Mouse (Mus musculus) frontal cortex, adult 2 months (tissue): Measurements from ENCODE around the gene Dag1. TPM values are rescaled to one million over a fixed set of nuclear protein-coding genes. Genes with fewer than 3 reads are reported as not detected.
"Not testable (repeated sequence)": the region's sequence is repeated elsewhere in the genome, so short reads cannot be mapped to it uniquely, and the experiment has no call there.

Experiments
- DNase-seq, 2 experiments: peaks; one replicate each; pipeline ENCODE4 v3.0.0; 2022; ENCODE audit warnings: low spot score in 1 of 2; ENCODE audit errors: extremely low spot score in 1 of 2
- polyA plus RNA-seq: library from polyadenylated mRNA; depleted of rRNA; stranded (reverse); fragments of >200 nt; gene quantifications from 2 replicates; pipeline ENCODE4 v1.2.3, GENCODE M21; 2012; rRNA removed

Dag1 gene
- 36.1 and 38.8 TPM in 2 replicates for polyA plus RNA-seq

DNA sequence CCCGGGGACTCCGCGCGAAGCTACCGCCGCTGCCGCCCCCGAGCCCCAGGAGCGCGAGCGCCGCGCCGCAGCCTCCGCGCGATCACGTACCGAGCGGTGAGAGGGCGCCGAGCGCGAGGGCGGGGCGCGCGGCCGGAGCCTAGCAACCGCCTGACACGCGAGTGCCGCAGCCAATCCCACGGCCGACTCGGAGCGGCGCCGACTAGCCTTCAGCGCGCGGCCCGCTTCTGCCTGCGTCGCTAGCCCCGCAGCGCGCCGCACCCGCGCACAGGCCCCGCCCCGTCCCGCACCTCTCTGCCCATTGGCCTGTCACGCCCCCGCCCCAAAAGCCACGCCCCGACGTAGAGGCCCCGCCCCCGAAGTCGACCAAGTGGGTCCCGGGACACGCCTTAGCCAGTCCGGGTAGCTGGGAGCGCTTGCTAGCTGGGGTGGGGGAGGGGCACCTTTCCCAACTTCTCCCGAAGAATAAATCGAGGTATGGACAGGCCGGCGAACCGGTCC lies at the start of gene Dag1:
Dag1 (minus strand) TSS at position 269 of the 501 bp plus-strand sequence.
- peak; percentile 96 to 98 for DNase-seq

DNA sequence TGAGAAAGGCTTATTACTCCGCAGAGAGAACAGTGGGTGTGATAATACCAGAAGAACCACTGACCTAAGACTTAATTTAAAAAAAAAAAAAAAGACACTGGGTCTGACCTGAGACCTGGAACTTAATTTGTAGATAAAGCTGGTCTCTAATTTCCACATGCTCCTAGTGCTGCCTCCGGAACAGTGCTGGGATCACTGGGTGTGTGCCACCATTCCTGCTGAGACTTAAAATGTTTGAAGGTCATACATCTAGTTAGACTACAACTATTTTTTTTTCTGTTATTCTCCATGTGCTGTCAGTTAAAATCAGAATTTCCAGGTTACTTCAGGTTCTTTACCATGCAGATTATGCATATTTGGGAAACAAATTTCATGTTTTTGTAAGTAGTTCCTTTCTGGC lies 44.4 kb upstream of the Dag1 start:
- no peak for DNase-seq

DNA sequence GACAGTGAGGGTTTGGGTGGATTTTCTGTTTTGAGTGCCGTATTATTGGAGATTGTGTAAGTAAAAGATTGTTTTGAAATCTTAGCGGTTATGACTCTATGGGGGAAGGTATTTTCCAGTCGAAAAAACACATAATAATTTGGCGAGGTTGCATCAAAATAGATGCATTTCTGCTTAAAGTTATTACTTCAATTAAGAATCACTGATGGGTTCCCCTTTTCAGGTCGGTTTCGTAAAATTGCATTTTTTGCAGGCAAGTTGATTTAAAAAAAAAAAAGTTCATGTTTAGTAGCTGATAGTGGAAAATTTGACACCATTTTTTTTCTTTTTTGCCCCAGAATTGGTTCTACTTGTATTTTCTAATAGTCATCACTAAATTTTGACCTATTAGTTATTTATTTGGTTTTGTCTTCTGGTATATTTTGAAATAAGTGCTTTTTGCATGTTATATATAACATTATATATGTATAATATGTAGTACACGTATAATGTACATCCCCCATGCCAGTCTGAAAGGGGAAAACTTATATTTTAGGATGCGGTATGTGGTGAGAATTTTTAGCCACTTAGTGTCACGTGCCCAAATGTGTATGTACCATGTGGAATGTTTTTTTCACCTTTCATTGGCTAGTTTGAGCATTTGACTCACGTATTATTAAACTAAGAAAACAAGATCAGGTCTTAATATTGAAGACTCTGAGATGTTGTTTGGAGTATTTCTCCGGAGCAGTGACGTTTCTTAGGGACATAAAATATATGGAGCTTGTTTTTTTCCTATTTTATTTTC lies 43.5 kb upstream of the Dag1 start:
- no peak for DNase-seq

DNA sequence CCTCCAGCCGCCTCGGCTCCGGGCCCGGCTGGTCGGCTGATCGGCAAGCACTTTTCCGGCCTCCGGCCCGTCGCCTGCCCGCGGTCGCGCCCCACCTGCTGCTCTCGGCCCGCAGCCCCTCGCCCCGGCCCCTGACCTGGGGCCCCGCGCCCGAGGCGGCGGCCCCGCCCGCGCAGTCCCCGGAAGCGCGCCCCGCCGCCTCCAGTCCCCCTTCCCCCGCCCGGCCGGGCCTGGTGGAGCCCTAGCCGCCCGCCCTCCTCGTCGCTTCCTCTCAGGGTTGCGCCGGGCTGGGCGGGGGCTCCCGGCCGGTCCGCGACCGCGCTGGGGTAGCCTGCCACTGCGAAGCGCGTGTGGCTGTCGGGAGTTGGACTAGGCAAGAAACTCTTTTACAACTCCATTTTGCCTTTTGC lies 42.8 kb upstream of the Dag1 start:
- DNase-seq, result peak in 1 of 2 experiments; percentile 46

DNA sequence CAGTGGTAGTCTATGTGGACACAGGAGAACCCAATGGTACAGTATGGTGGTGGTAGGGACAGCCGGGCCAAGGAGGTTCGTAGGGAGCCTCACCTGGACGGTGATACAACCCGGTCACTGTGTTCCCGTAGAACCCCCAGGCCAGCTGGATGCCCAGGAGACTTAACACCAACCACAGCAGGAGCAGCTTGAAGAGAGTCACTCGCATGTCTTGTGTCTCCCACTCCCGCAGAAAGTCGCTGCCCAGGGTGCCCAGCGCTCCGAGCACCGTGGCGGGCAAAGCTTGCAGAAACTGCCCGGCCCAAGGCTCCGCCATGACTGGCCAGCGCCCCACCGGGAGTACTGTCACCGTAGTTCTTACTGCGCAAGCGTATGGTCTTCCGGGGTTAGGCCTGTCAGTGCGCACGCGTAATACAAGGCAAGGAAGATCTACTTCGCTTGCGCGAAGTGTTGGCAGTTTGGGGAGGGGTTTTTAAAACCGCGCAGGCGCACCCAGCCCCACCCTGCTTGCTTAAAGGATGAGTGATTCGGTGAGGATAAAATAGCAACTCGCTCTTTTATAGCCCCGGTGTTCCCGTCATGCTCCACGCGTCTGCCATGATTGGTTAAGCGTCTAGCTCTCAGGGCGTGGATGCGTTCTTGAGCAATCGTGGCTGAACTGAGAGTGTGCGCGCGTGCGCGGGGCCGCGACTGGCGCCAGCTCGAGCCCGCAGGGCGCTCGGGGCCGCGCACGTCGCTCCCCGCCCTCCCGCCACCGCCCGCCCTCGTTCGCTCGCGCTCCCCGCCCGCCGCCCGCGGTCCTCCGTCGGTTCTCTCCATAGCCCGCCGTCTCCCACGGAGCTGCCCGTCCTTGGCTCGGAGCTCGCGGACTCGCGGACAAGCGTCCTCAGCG lies 42.1 kb upstream of the Dag1 start, which contains the start of the genes Rhoa and Tcta:
Rhoa (plus strand) TSS at position 501 of the 892 bp plus-strand sequence.
Tcta (minus strand) TSS at position 532 of the 892 bp plus-strand sequence.
- DNase-seq, result peak; percentile 100

DNA sequence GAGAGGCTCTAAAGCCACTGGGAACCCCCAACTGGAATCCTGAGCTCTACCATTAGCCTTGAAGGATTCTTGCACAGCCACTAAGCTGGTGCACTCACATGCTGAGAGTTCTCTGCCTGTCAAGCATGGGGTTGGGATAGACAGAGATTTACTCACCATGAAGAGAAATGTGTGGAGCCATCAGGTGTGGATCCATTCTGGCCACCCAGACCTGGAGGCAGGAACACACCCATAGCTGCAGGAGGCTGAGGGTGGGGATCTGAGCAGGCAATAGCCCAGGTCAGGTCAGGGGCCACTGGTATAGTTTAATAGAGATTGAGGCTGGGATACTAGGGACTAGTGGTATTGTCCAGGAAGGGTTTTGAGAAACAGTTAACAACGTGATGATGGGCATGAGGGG lies 41.4 kb upstream of the Dag1 start:
- no peak for DNase-seq

DNA sequence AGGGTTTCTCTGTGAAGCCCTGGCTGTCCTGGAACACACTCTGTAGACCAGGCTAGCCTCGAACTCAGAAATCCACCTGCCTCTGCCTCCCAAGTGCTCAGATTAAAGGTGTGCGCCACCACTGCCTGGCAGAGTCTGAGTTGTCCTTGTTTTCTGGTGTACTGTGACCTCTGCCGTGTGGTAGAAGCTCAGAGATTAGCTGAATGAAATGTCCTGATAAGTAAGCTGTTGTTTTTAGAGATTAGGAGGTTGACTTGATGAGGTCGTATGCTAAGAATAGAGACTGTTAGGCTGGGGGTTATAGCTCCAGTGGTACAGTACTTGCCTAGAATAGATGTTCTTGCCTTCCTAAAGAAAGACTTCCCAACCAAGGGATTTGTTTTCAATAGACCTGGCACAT lies 41.0 kb upstream of the Dag1 start:
- no peak for DNase-seq

DNA sequence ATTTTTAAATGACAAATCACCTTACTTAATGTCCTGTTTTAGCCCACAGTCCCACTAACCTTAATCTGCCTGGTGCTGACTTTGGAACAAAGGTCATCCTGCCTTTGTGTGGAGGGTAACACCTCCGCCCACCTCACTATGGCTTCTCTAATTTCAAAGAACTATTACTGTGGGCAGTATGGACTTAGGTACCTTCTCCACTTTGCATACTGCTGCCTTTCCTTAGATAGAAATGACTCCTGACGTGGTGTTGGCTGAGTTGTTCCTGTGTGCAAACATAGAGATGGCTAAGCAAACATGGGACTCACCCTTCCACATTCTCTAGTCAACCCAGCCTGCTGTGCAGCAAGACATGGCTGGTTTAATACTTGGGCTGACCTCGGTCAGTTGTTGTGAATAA lies 38.1 kb upstream of the Dag1 start:
- no peak for DNase-seq

DNA sequence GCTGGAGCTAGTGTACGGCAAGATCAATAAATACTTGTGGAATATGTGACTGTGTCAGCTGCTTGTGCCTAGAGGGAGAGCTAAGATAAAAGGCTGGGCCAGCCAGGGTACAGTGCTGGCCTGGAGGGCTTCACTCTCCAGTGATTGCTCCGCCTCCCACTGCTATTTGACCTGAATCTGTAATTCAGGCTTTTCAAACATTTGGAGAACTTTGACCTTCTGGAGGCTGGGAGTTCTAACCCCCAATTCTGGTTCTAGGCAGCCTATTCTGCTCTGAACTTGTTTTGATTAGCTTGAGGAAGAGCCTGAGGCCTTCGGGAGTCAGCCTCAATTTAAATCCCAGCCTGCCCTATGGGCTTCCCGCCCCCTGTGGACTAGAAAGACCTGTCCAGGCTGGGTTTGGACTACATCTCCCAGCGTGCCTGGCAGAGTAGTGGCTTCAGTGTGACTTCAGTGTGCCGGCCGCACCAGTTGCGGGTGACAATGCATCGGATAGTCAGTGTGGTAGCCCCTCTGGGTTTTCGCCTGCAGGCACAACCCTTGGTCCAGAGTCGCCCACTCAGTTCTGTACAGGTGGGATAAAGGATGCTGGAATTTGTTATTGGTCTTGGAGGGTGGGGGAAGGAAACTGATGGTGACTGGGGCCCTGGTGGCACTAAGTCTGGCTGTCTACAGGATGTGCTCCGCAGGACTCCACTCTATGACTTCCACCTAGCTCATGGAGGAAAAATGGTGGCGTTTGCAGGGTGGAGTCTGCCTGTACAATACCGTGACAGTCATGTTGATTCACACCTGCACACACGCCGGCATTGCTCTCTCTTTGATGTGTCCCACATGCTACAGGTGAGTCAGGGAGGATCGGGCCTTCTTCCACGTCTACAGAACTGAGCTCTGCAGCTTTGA lies 32.9 kb upstream of the Dag1 start, which contains the start of gene Amt:
Amt (plus strand) TSS at position 401 of the 903 bp plus-strand sequence.
- peak in 1 of 2 experiments; percentile 33 for DNase-seq

DNA sequence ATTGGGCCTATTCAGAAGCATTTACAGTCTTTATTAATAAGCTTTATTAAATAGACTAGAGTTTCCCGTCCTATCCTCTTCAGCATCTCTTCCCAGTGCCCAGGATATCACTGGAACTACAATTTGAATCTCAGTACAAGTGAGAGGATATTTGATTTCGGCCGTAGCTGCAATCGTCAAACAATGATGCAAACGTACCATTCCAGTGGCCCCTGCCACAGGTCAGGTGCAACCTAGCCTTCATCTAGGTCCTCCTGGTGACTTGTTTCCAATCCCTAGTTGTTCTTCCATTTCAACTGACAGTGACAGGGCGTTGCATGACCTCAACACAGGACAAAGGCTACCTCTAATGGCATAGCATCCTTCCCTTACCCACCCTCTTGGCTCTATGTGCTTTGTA lies 27.0 kb upstream of the Dag1 start:
- no peak for DNase-seq

DNA sequence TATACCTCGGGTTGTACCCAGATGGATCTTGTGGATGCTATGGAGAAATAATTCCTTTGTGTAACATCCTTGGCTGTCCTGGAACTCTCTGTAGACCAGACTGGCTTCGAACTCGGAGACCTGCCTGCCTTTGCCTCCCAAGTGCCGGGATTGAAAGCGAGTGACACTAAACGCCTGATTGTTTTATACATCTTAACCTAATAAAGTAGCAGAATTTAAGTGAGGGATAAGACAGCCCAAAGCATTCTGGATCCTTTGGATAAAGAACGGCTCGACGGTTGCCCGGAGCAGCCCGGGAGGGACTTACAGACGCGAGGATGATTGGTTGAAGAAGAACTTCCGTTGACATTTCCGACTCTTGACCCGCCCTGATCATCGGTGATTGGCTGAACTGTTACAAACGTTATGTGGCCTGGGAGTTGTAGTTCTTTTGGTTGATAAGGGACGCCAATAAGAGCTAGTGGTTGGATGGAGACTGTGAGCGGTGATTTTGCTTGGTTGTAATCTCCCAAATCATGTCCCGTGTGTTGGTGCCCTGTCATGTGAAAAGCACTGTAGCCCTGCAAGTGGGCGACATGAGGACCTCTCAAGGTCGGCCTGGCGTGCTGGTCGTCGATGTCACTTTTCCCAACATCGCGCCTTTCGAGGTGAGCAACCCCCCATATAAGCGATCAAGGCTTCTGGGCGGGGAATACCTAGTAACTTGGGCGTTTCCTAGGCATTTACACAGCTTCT lies 26.4 kb upstream of the Dag1 start, which contains the start of gene Nicn1:
Nicn1 (plus strand) TSS at position 414 of the 735 bp plus-strand sequence.
- DNase-seq, result peak; percentile 97 to 98

DNA sequence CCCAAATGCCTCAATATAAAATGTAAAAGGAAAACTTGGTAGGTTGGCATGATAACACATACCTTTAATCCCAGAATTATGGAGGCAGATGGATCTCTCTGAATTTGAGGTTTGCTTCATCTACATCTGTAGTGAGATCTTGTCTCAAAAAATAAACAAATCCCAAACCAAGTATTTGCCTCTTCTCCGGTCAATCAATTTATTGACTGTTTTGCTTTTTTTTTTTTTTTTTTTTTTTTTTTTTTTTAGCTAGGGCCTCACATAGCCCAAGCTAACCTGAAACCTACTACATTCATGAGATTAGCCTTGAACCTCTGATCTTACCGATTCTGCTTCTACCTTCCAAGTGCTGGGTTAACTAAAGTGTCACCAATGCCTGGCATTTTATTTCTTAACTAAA lies 25.6 kb upstream of the Dag1 start:
- DNase-seq, result no peak

DNA sequence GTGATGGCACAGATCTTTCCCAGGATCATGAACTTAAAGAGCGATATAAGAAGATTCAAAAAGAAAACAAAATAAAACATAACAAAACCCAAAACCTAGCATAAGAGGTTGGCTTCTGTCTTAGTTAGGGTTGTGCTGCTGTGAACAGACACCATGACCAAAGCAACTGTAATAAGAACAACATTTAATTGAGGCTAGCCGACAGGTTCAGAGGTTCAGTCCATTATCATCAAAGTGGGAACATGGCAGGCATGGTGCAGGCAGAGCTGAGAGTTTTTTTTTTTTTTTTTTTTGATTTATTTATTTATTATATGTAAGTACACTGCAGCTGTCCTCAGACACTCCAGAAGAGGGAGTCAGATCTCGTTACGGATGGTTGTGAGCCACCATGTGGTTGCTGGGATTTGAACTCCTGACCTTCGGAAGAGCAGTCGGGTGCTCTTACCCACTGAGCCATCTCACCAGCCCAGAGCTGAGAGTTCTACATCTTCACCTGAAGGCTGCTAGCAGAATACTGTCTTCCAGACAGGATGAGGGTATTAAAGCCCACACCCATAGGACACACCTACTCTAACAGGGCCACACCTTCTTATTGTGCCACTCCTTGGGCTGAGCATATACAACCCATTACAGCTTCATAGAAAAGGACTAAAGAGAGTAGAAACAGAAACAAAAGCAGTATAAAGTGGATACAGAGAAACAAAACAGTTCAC lies 23.9 kb upstream of the Dag1 start:
- DNase-seq, result not testable (repeated sequence)

DNA sequence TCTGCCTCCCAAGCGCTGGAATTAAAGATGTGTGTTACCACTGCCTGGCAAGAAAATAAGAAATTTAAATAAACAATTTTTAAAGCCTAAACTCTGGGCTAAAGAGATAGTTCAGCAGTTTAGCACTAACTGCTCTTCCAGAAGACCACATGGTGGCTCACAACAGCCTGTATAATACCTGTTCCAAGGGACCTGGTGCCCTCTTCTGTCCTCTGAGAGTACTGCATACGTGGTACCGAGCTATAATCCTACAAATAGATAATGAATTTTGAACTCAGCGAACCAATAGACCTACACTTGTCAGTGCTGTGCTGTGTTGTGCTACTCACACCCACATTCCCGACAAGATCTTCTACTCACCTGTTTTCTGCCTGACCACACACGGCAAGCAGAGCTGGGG lies 20.7 kb upstream of the Dag1 start:
- DNase-seq, result peak; percentile 47 to 85

DNA sequence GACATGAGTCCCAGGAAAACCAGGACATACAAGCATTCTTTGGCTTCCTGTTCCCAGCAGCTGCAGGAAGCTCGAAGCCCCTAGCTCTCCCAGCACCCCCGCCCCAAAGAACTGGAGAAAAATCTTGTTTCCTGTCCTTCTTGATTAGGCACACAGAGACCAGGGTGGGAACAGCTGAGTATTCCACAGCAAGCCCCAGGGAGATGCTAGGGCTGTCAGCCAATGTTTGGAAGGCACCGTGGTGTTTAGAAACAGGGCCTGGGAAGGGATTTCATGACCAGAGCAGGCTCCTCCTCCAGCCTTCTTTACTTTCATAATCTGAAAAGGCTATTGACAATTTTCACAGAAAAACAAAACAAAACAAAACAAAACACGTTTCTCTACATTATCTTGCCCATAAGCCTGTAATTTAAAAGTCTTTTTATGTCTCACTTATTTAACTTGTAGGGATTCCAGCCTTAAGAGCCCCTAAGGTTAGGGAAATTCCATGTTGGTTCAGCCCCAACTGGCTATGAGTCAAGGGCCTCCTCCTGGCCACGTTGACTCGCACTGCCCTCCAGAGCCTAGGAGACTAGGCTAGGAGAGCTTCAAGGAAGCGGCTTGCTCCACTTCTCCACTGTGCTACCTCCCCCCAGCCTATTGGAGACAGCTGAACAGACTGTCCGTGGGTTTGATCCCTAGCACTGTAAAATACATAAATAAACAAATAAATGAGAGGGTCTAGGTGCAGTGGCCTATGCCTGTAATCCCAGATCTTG lies 16.5 kb upstream of the Dag1 start:
- DNase-seq, result no peak

DNA sequence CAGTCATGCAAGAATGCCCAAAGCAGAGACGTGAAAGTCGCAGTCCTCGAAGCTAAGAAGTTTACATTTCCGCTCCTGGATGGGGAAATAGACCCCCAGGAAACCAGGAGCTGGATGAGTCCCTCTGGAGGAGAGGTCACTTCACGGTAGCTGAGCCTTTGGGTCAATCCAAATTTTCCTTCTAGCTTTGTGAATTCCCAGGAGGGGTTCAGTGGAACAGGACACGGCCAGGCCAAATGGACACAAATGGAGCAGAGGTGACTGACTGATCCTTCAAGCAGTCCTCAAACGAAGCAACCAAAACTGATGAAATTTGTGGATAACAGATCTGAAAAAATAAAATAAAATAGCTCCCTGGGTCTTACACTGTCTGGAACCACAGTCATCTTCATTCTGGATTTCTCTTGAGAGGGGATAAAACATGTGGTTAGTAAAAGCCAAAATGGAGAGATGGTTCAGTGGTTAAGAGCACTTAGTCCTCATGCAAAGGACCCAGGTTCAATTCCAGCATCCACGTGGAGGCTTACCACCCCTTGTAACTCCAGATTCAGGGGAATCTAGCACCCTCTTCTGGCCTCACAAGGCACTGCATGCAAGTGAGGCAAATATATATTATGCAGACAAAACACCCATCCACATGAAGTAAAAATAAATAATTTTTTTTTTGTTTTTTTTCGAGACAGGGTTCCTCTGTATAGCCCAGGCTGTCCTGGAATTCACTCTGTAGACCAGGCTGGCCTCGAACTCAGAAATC lies 15.1 kb upstream of the Dag1 start:
- DNase-seq, result no peak

DNA sequence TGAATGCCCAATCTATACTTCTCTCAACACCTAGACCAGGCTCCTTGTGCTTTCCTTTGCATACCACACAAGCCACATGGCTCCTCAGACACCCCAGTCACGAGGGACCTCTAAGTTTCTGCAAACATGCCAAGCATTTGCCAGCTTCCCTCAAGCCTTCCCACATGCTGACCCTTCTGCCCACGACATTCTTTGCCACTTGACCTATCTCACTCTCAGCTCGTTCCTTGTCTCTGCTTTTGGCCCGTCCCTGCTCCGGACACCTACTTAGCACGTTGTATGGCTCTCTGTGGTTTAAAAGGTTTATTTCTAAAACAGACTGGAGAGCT lies 11.5 kb upstream of the Dag1 start:
- no peak for DNase-seq
